Mouse (Mus musculus) spleen, adult 2 months (tissue): Measurements from ENCODE around the gene Clstn2.

Experiments
- CTCF ChIP-seq: fragments of 200-500 bp; IDR thresholded peaks from 2 replicates; pipeline ENCODE4 v1.5.1; 2011; ENCODE audit warnings: mild to moderate bottlenecking, inconsistent platforms; ENCODE audit not compliant: insufficient read depth, insufficient read length, insufficient replicate concordance; ENCODE audit errors: extremely low read depth
- POLR2A ChIP-seq: fragments of 200-500 bp; IDR thresholded peaks from 2 replicates; pipeline ENCODE4 v1.6.1; 2011; ENCODE audit warnings: low read depth, low read length, inconsistent platforms

DNA sequence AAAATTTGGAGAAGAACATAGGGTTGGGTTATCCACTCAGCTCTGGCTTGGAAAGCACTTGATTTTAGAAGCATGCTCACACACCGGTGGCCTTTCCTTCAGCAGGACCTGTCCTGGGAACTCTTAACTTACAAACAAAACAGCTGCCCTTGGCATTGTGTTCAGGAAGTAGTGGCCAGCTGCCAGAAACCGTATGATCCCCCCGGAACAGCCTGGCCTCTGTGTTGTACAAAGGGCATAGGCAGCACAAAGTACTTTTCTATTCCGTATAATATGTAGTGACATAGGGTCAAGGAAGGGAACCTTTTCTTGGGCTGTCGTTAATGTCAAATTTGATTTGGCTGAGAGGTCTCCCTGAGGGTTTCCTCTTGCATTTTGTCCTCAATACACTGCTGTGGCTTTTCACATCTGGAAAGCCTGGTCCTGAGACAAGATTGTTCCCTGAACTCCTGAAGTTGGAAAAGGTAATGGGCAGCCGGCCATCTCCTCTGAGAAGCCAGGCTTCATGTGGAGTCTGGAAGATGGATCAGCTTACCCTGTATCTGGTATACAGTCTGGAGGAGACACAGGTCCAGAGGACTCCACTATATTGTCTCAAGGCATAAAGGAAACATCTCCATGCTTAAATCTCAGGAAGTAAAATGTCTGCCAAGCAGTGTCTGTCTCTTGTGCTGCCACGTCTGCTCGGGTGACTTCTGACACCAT is 494.8 kb downstream of the Clstn2 start:
- TF ChIP-seq POLR2A (no peak), CTCF (no peak)
